ENCODE assay signal across 7 mouse cellular contexts in the genomic region with DNA sequence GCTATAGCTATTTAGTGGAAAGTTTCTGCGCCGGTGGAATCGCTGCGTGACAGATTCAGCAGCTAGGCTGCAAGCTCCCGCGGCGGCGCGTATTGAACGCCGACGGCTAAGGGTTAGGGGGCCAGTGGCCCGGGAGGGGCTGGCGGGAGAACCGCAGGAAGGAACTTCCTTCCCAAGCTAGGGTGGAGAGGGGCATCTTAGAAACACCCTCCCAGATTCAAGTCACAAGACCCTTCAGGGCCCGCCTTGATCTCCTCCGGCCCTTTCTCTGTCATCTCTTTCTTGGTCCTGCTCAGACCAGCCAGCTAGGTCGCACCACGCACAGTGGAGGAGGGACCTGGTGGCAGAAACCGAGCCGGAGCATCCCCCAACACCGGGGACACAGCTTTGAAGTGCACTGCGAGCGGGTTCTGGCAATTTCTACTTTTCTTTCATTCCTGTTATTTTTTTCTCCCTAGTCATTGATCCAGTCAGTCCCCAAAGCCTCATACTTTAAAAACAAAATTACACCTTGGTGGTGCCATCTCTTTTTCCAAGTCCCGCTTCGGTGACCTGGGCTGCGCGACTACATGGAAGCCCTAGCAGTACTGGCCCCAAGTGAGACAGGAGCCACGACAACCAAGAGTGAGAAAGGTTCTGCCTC. TPM values are rescaled to one million over a fixed set of nuclear protein-coding genes. Genes with fewer than 3 reads are reported as not detected.
DNase-seq lines count a peak whose midpoint lies in the region; ATAC-seq lines count a peak whose summit lies in the region.

No protein-coding gene starts in this region.

- under 1% methylated on average over 29 of the region's 29 CpGs for WGBS in embryonic facial prominence, embryonic 11.5 days
- under 1% methylated on average over 29 of the region's 29 CpGs for WGBS in liver, embryonic 13.5 days (ENCODE audit: insufficient replicate concordance)
- whole genome bisulfite sequencing in neural tube, embryonic 15.5 days = 1% methylated on average over 29 of the region's 29 CpGs

- H3K4me2 ChIP-seq in embryonic facial prominence, embryonic 11.5 days (ENCODE audit: low read depth, low read length) = peak overlapping the region; percentile 88
- peak overlapping the region; percentile 70 for H3K4me2 ChIP-seq in liver, embryonic 13.5 days
- peak overlapping the region; percentile 98 for H3K4me2 ChIP-seq in neural tube, embryonic 15.5 days

- ATAC-seq in embryonic facial prominence, embryonic 11.5 days (replicated peaks; ENCODE audit: insufficient number of reproducible peaks, low FRiP score, low TSS enrichment, low read depth) = peak; percentile 25; the same call in 1 of the 2 replicates
- no peak for ATAC-seq in liver, embryonic 13.5 days (ENCODE audit: low read depth)
- no peak; the same call in 1 of the 2 replicates for ATAC-seq in neural tube, embryonic 15.5 days (ENCODE audit: low FRiP score)

- H3K9me3 ChIP-seq in embryonic facial prominence, embryonic 11.5 days (replicated peaks; ENCODE audit: control insufficient read depth, low read length) = no peaks in the 10 kb centered on the region
- H3K9me3 ChIP-seq in liver, embryonic 13.5 days (replicated peaks) = no peaks in the 10 kb centered on the region
- no peaks in the 10 kb centered on the region for H3K9me3 ChIP-seq in neural tube, embryonic 15.5 days (replicated peaks)

- DNase-seq in ovary, postnatal 36 days (ENCODE audit: low spot score) = peak; percentile 27
- DNase-seq in ovary, postnatal 14 days (ENCODE audit: low spot score) = no peak
- DNase-seq in embryonic facial prominence, embryonic 11.5 days (ENCODE audit: low spot score) = peak; percentile 61
- DNase-seq in heart, postnatal 14 days = peak; percentile 13 to 26
- no peak for DNase-seq in liver, embryonic 13.5 days
- DNase-seq in spleen, postnatal 14 days (ENCODE audit: low spot score in 2 of 2) = no peak

- H3K36me3 ChIP-seq in embryonic facial prominence, embryonic 11.5 days (replicated peaks; ENCODE audit: control insufficient read depth, insufficient read depth, low read depth, low read length) = no peaks in the 10 kb centered on the region
- H3K36me3 ChIP-seq in liver, embryonic 13.5 days = no peaks in the 10 kb centered on the region
- no peaks in the 10 kb centered on the region for H3K36me3 ChIP-seq in neural tube, embryonic 15.5 days

- H3K4me1 ChIP-seq in embryonic facial prominence, embryonic 11.5 days (ENCODE audit: control insufficient read depth, insufficient read depth, low read length) = peaks cover 2% of the 10 kb centered on the region; the same call in 1 of the 2 replicates
- H3K4me1 ChIP-seq in liver, embryonic 13.5 days (replicated peaks) = peaks cover 11% of the 10 kb centered on the region; the same call in 1 of the 2 replicates
- H3K4me1 ChIP-seq in neural tube, embryonic 15.5 days = peaks cover 39% of the 10 kb centered on the region

- no peaks in the 10 kb centered on the region for H3K27me3 ChIP-seq in embryonic facial prominence, embryonic 11.5 days (ENCODE audit: control insufficient read depth, insufficient read depth, low read length)
- peaks cover 63% of the 10 kb centered on the region for H3K27me3 ChIP-seq in liver, embryonic 13.5 days
- peaks cover 15% of the 10 kb centered on the region; the same call in 1 of the 2 replicates for H3K27me3 ChIP-seq in neural tube, embryonic 15.5 days (replicated peaks)

- intact Hi-C loops in heart, postnatal 14 days (cut with DNase I) = loop anchor here (5.0 to 10.0 kb wide), 4 partner anchors 287 to 1895 kb away; no protein-coding TSS in a partner anchor

- H3K4me3 ChIP-seq in embryonic facial prominence, embryonic 11.5 days (ENCODE audit: low read depth, low read length) = peak overlapping the region; percentile 78
- peak overlapping the region; percentile 55 for H3K4me3 ChIP-seq in liver, embryonic 13.5 days (replicated peaks)
- H3K4me3 ChIP-seq in neural tube, embryonic 15.5 days (replicated peaks) = peak overlapping the region; percentile 66

- peak overlapping the region; percentile 87 for H3K9ac ChIP-seq in embryonic facial prominence, embryonic 11.5 days (replicated peaks; ENCODE audit: low read length)
- no peak overlapping the region for H3K9ac ChIP-seq in liver, embryonic 13.5 days
- peak overlapping the region; percentile 53 for H3K9ac ChIP-seq in neural tube, embryonic 15.5 days (replicated peaks)

- H3K27ac ChIP-seq in embryonic facial prominence, embryonic 11.5 days (replicated peaks; ENCODE audit: low read depth, low read length) = peak overlapping the region; percentile 88
- no peak overlapping the region for H3K27ac ChIP-seq in liver, embryonic 13.5 days
- H3K27ac ChIP-seq in neural tube, embryonic 15.5 days (replicated peaks) = peak overlapping the region; percentile 51

RNA-seq across cellular contexts. Expression of a gene that starts 1.1 kb away (rescaled TPM):
- polyA plus RNA-seq in embryonic facial prominence, embryonic 11.5 days (2014; fragmentation: Nextera tagmentation; extraction: Ambion mirVana) = 46.2 and 50.1 TPM in 2 replicates
- 1 to 10 TPM; 1.8 to 3.0 TPM for total RNA-seq in heart, postnatal 14 days (2021)
- 0.58 and 0.65 TPM in 2 replicates for polyA plus RNA-seq in liver, embryonic 13.5 days (2015; fragmentation: Nextera tagmentation; extraction: Ambion mirVana)
- 14.9 and 17.1 TPM in 2 replicates for polyA plus RNA-seq in neural tube, embryonic 15.5 days (2015; fragmentation: Nextera tagmentation; extraction: Ambion mirVana)

Comparison
In these comparisons a context has a peak if more than half of its experiments do, and no peak if none do; other contexts are left out.
1. DNase-seq: peak in ovary, postnatal 36 days (single experiment), embryonic facial prominence, embryonic 11.5 days (single experiment) and heart, postnatal 14 days (2 of 2); none in ovary, postnatal 14 days (single experiment), liver, embryonic 13.5 days (single experiment) and spleen, postnatal 14 days (0 of 2).
2. Peak in every context shown above with its lines, with median percentiles within 50 percentile points of each other: H3K4me2 ChIP-seq and H3K4me3 ChIP-seq.